Mouse (Mus musculus): ENCODE data around the gene Gatb.

DNA sequence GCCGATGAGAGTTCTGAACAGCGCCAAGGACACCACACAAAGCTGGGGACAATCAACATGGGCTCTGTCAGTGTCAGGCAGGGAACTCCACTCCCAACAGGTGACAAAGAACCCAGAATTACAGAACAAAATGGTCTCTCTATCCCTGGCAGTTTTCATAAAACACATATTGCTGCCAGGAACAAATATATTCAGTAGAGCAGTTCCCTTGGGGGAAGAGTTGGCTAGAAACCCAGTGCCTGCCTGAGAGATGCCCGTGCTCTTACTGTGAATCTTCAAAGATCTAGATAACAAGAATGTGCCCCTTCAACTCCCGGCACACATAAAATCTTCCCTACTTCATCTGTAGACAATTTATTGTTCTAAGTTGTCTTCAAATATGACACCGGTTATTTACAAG is 109.7 kb downstream of the Gatb start:
- TF ChIP-seq FLI1 (IDR thresholded peaks at IDR 0.05; ENCODE audit: low read length) (no peak), GATA1 (IDR thresholded peaks at IDR 0.05; ENCODE audit: borderline replicate concordance, low read length) (no peak)
